Mouse (Mus musculus) cortical plate, adult 2 months (tissue): Measurements from ENCODE around the gene Gm17490. TPM values are rescaled to one million over a fixed set of nuclear protein-coding genes. Genes with fewer than 3 reads are reported as not detected.

Experiments used
- H3K27ac ChIP-seq: fragments of 200-500 bp; 2 replicates; pipeline ENCODE4 v1.5.1; 2012; ENCODE audit warnings: low read length, control low read depth, inconsistent platforms; ENCODE audit not compliant: insufficient read depth
- H3K4me1 ChIP-seq: fragments of 200-500 bp; 2 replicates; pipeline ENCODE4 v1.6.1; 2011; ENCODE audit warnings: low read length; ENCODE audit not compliant: control insufficient read depth, insufficient read depth
- H3K4me3 ChIP-seq: fragments of 200-500 bp; 2 replicates; pipeline ENCODE4 v1.5.1; 2011; ENCODE audit warnings: mild to moderate bottlenecking, low read length, control low read depth; ENCODE audit not compliant: insufficient read depth
- CTCF ChIP-seq: fragments of 200-500 bp; IDR thresholded peaks from 2 replicates; pipeline ENCODE4 v1.5.1; 2011; ENCODE audit warnings: mild to moderate bottlenecking, control low read depth, low read length; ENCODE audit not compliant: insufficient read depth; ENCODE audit errors: extremely low read depth
- POLR2A ChIP-seq: fragments of 200-500 bp; IDR thresholded peaks from 2 replicates; pipeline ENCODE4 v1.6.1; 2011; ENCODE audit warnings: mild to moderate bottlenecking, low read length, control low read depth; ENCODE audit not compliant: insufficient read depth; ENCODE audit errors: extremely low read depth
- polyA plus RNA-seq: library from polyadenylated mRNA; depleted of rRNA; stranded (reverse); fragments of >200 nt; gene quantifications from 2 replicates; pipeline ENCODE4 v1.2.3, GENCODE M21; 2012; rRNA removed

Gene Gm17490
- not detected in 2 replicates for polyA plus RNA-seq

DNA sequence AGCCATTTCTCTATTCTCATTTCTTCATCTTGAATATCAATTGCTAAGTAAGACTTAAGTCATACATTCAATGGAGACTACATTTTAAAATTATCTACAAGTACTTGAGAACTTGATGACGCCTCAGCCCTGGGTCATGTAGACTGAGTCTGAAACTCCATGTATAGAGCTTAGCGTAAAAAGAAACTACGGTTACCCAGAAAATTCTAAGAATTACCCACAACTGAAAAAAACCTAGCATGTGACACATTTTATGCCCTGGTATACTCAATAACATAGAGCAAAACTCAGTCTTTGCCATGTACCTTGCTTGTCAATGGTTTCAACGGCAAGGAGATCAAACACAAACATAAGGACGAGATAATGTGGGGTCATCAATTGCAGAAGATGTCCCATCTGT, at the start of gene Gm17490:
TSS of gene Gm17490 (minus strand) at position 375 of the 400 bp plus-strand sequence.
- H3K27ac ChIP-seq, result no peak within 1 kb of the TSS
- TF ChIP-seq CTCF (no peak), POLR2A (no peak)

DNA sequence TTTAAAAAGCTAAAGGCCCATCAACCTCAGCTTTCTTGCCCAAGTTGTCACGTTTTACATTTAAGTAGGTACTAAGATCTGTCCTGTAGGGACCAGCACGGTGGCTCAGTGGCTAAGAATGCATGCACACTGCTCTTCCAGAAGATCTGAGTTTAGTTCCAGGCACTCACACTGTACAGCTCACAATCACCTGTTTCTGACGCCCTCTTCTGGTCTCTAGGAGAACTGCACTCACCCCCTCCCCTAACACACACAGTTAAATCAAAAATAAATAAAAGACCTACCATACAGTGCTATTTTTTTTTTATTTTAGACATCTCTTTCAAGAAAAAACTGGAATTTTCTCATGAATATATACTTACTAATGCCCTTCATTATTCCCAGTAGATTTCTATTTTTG, 46.1 kb upstream of the Gm17490 start:
- Histone ChIP-seq H3K27ac (no peak overlapping the region), H3K4me3 (no peak overlapping the region), H3K4me1 (no peaks in the 10 kb centered on the region)
- no peak for TF ChIP-seq POLR2A
- peak; percentile 27; the same call in 1 of the 2 replicates for TF ChIP-seq CTCF

More for the DNA sequence above, at the start of gene Gm17490:
- Histone ChIP-seq H3K4me3 (no peak within 1 kb of the TSS), H3K4me1 (no peaks in the 10 kb centered on the region)

DNA sequence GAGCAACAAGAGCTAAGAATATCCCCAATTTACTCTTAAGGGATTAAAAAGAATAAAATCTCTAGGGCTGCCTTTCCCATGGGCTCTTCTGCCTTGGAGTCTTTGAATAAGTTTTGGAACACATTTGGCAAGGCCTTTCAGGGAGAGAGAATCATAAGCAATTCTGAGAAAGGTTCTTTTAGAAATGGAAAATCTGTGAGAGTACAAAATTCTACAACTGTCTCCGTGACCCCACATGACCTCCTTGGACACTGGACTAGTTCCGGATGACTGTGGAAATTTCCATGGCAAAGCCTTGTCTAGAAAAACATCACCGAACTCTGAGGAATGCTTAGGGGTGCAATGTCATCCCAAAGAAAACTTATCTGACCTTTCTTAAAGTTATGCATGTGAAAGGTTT, 39.3 kb upstream of the Gm17490 start:
- Histone ChIP-seq H3K27ac (no peak overlapping the region), H3K4me1 (no peaks in the 10 kb centered on the region), H3K4me3 (no peak overlapping the region)
- TF ChIP-seq CTCF (no peak), POLR2A (no peak)

DNA sequence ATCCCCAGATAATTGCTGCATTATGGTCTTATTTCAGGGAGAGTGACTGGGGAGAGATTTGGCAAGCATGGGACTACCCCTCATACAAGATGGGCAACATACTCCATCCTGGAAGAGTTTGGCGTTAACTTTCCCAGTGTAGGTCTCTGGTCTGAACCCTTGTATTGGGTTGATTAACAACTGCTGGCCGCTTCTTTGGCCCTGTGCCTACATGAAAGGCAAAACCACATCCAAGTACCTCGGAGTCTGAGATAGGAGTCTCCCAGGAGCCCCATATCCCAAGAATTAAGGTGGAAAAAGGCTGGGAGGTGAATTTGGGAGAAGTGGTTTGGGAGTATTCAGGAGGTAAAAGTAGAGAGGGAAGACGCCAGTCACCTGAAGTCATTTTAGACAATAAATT, 38.7 kb upstream of the Gm17490 start:
- no peak overlapping the region for H3K4me3 ChIP-seq
- H3K4me1 ChIP-seq, result no peaks in the 10 kb centered on the region
- TF ChIP-seq POLR2A (no peak), CTCF (no peak)
- no peak overlapping the region for H3K27ac ChIP-seq

DNA sequence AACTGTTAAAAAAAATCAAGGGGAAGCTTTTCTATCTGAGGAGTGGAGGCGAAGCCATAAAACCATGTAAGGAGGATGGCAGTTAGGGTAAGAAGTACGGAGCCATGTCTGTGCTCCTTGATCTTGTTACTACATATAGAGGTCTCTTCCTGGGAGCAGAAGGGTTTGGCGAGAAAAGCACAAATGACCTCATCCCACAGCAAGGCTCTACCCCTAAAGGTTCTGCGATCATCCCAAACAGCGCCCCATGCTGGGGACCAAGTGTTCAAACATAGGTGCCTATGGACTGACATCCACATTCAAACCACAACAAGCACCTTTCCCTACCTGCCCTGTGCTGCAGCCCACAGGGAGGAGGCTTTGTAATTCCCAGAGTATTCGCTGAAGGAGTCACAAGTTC, 38.3 kb upstream of the Gm17490 start:
- Histone ChIP-seq H3K4me3 (no peak overlapping the region), H3K27ac (no peak overlapping the region), H3K4me1 (peaks cover 3% of the 10 kb centered on the region; the same call in 1 of the 2 replicates)
- TF ChIP-seq POLR2A (no peak), CTCF (0 out of 2 replicates have a peak, but pooled peaks have one; percentile 15)

DNA sequence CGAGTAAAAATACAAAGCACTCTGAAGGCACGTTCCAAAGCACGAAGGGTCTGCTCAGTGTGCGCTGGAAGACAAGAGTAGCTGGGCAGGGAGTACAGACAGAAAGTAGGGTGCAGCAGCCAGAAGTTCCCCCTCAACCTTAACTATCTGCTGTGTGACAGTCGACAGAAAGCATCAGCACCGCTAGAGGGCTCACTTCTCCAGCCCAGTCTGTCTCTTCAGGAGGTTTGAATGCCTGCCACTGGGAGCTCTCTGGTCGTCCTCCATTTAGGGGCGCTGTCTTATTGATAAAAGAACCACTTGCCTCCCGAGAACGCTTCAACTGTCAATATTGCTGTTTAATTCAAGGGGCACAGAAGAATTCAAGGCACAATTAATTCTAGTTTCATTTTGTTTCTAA, 37.9 kb upstream of the Gm17490 start:
- TF ChIP-seq CTCF, result peak; percentile 87
- no peak for TF ChIP-seq POLR2A
- Histone ChIP-seq H3K27ac (no peak overlapping the region), H3K4me3 (no peak overlapping the region), H3K4me1 (peaks cover 3% of the 10 kb centered on the region; the same call in 1 of the 2 replicates)

DNA sequence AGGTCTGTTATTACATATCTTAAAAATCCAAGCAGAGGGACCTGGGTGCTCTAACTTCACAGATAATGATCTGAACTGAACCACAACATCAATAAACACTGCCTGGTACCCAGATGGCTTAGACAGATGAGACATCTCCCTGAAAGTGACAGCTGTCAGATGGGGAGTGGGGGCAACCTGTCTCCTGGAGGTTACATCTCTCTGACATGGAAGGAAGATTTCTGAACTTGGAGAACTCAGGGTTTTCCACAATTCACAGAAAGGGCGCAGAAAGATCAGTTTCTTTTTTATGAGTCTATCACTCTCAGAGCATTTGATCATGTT, 36.8 kb upstream of the Gm17490 start:
- H3K4me1 ChIP-seq, result peaks cover 3% of the 10 kb centered on the region; the same call in 1 of the 2 replicates
- H3K4me3 ChIP-seq, result no peak overlapping the region
- H3K27ac ChIP-seq, result no peak overlapping the region
- TF ChIP-seq POLR2A (no peak), CTCF (no peak)

DNA sequence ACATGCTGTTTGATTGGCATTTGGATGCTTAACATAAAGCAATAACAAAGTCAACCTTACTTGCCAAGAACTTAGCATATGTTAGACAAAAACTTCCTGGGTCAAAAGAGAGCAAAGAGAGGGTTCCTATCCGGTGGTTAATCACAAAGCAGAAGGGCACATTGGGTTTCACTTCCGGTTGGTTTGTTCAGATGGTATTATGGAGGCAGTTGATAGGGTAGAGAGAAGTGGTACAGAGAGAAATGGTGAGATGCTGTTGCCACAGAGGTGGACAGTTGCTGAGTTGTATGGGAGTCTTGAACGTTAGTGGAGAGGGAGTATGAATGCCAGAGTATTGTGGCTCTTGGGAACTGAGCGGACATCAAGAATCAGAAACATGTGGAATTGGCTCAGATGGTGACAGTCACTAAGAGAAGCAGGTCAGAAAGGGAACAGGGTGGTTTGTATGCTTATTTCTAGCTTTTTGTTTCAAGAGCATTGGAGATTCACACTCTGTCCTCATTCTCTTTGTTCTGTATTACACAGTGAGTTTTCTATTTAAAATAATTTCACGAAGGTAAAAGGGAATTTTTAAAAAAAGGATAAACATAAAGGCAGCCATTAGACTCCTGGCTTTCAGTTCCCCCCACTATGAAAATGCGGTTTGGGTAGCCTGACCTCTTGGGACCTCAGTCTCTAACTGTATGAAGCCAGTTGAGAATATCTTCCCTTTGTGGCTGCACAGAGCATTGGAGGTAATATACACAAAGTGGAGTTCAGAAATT, 36.3 kb upstream of the Gm17490 start:
- TF ChIP-seq POLR2A, result no peak
- no peak for TF ChIP-seq CTCF
- Histone ChIP-seq H3K4me1 (peaks cover 3% of the 10 kb centered on the region; the same call in 1 of the 2 replicates), H3K4me3 (no peak overlapping the region), H3K27ac (no peak overlapping the region)

DNA sequence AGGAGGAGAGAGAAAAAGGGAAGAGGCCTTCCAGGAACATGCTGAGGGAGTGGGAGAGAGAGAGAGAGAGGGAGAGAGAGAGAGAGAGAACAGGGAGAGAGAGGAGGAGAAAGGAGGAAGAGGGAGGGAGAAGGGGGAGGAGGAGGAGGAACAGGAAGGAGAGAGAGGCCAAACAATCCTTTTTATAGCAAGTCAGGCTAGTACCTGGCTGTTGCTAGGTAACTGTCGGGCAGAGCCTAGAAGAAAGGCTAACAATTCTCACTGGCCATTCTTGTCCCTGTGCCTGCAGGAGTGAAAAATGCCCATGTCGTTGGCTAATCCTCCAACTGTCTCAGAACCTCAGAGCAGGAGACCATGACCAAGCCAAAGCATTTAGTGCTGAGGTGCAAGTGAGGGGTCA, 33.2 kb upstream of the Gm17490 start:
- H3K4me1 ChIP-seq, result peaks cover 5% of the 10 kb centered on the region; the same call in 1 of the 2 replicates
- TF ChIP-seq POLR2A (no peak), CTCF (no peak)
- no peak overlapping the region for H3K4me3 ChIP-seq
- no peak overlapping the region for H3K27ac ChIP-seq

DNA sequence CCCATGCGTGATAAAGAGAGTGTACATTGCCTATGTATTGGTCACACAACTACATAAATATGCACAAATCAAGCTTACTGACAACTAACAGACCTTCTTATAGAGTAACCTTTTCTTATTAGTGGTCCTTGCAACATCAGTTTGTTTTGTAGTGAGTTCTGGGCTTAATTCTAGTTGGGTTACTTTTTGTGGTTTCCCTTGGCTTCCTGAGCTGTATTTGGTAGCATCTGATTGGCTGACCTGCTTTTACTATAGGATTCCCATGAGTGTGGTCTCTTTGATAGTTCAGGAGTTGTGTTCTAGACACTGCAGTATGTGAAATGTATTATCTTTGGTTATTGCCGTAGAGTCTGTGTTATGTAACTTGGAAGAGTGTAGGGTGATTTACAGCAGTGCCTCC, 31.5 kb upstream of the Gm17490 start:
- no peak for TF ChIP-seq CTCF
- no peak for TF ChIP-seq POLR2A
- Histone ChIP-seq H3K4me1 (peaks cover 5% of the 10 kb centered on the region; the same call in 1 of the 2 replicates), H3K27ac (no peak overlapping the region), H3K4me3 (no peak overlapping the region)
